Comparison of ENCODE assay signal across 10 mouse cellular contexts in the genomic region with DNA sequence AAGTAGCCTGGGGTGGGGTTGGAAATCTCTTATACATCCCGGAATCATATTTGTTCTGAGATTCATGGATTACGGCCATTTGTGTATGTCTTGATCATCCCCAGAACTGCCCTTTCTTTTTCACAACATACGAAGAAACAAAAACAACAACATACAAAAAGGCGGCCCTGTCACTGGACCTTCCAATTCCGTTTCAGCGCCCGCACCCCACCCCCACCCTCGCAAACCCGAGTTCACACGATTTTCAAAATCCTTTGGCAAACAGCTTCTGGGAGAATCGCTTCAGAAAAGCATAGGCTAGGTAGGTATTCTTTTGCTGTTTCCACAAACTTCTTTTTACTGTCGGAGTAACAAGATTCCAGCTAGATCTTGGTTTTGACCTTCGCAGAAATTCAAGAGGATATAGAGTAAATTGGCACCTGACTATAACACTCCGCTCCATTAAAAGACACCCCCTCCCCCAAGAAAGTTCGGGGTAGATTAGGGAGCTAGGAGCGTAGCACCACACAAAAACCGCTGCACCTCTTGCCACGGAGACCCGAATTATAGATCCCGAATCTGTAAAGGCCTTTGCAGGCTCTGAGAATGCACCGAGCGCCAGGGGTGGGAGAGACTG. TPM values are rescaled to one million over a fixed set of nuclear protein-coding genes. Genes with fewer than 3 reads are reported as not detected.
DNase-seq lines count a peak whose midpoint lies in the region; ATAC-seq lines count a peak whose summit lies in the region.
"Had no signal": no experiment of that assay in that cellular context is flagged by ENCODE, and none has a peak within 500 bp of the region (broad histone marks: within the 10 kb centered on the region; RNA-seq: fewer than 3 reads in every experiment).

No protein-coding gene starts in this region.

- peak; percentile 49 for DNase-seq in embryo, embryonic 11 days
- DNase-seq in embryo, embryonic 10 days (ENCODE audit: low spot score), result no peak
- DNase-seq in neural tube, embryonic 11.5 days (ENCODE audit: low spot score), result no peak
- DNase-seq in neural tube, embryonic 10.5 days (ENCODE audit: extremely low spot score, low spot score), result no peak
- DNase-seq in natural killer cell, adult 2 months (ENCODE audit: low spot score in 2 of 2), result no peak
- no peak for DNase-seq in retina, postnatal 1 day
- no peak for DNase-seq in kidney, adult 11 months
- DNase-seq: heart, postnatal 36 days; lung, adult 2 months had no signal

- peak overlapping the region; percentile 67 for H3K4me2 ChIP-seq in neural tube, embryonic 11.5 days (ENCODE audit: low read depth)
- H3K4me2 ChIP-seq in liver, embryonic 12.5 days, result peak overlapping the region; percentile 54; the same call in 1 of the 2 replicates

- ATAC-seq in neural tube, embryonic 11.5 days (ENCODE audit: insufficient read depth, low FRiP score, low TSS enrichment), result no peak
- no peak for ATAC-seq in liver, embryonic 12.5 days

- H3K27ac ChIP-seq in neural tube, embryonic 11.5 days (ENCODE audit: low read depth, low read length), result no peak overlapping the region
- H3K27ac ChIP-seq in liver, embryonic 12.5 days, result no peak overlapping the region

- peaks cover 8% of the 10 kb centered on the region for H3K4me1 ChIP-seq in neural tube, embryonic 11.5 days (ENCODE audit: control insufficient read depth, insufficient read depth, low read length)
- H3K4me1 ChIP-seq in liver, embryonic 12.5 days, result 0 out of 2 replicates have a peak, but pooled peaks cover 19% of the 10 kb centered on the region

- no peaks in the 10 kb centered on the region for H3K9me3 ChIP-seq in neural tube, embryonic 11.5 days (ENCODE audit: control insufficient read depth, low read length)
- no peaks in the 10 kb centered on the region for H3K9me3 ChIP-seq in liver, embryonic 12.5 days (replicated peaks)

- H3K9ac ChIP-seq in neural tube, embryonic 11.5 days (ENCODE audit: low read length), result peak overlapping the region; percentile 29; the same call in 1 of the 2 replicates
- H3K9ac ChIP-seq in liver, embryonic 12.5 days, result no peak overlapping the region

- H3K36me3 ChIP-seq in neural tube, embryonic 11.5 days (ENCODE audit: control insufficient read depth, insufficient read depth, low read length), result no peaks in the 10 kb centered on the region
- H3K36me3 ChIP-seq in liver, embryonic 12.5 days, result no peaks in the 10 kb centered on the region

- H3K27me3 ChIP-seq in neural tube, embryonic 11.5 days (ENCODE audit: control insufficient read depth, insufficient read depth, low read length), result peaks cover 81% of the 10 kb centered on the region
- peaks cover 97% of the 10 kb centered on the region for H3K27me3 ChIP-seq in liver, embryonic 12.5 days (replicated peaks)

- H3K4me3 ChIP-seq in neural tube, embryonic 11.5 days (ENCODE audit: low read depth, low read length), result peak overlapping the region; percentile 67
- peak overlapping the region; percentile 39; the same call in 1 of the 2 replicates for H3K4me3 ChIP-seq in liver, embryonic 12.5 days

- WGBS in neural tube, embryonic 11.5 days, result 1% methylated on average over 22 of the region's 22 CpGs
- 2% methylated on average over 22 of the region's 22 CpGs for WGBS in liver, embryonic 12.5 days (ENCODE audit: insufficient replicate concordance)

RNA-seq across cellular contexts. Expression of a gene that starts 0.6 kb away (rescaled TPM):
- 1.9 and 2.2 TPM in 2 replicates for polyA plus RNA-seq in neural tube, embryonic 11.5 days (2014; fragmentation: Nextera tagmentation; extraction: Ambion mirVana)
- polyA plus RNA-seq in liver, embryonic 12.5 days (2016; fragmentation: Nextera tagmentation; extraction: Ambion mirVana), result not detected in 2 replicates
- polyA plus RNA-seq: lung, adult 2 months had no signal
